Mouse (Mus musculus) midbrain, embryonic 15.5 days (tissue): ENCODE data around the gene Eif4a1. TPM values are rescaled to one million over a fixed set of nuclear protein-coding genes. Genes with fewer than 3 reads are reported as not detected.
A peak's percentile ranks its signal among the peaks of the same experiment; 100 is the strongest.
"Not testable (repeated sequence)": the region's sequence is repeated elsewhere in the genome, so short reads cannot be mapped to it uniquely, and the experiment has no call there.

ENCODE experiments used
- ATAC-seq: fragments of 200-750 bp; cut with Nextera tagmentation; replicated peaks from 2 replicates; pipeline ENCODE4 v1.8.0; 2017; ENCODE audit warnings: moderate TSS enrichment
- H3K27ac ChIP-seq: fragments of 300-500 bp; sonication (generic); 2 replicates; pipeline ENCODE4 v1.5.1; 2015; ENCODE audit warnings: mild to moderate bottlenecking, inconsistent platforms
- H3K27me3 ChIP-seq: fragments of 300-500 bp; sonication (generic); replicated peaks from 2 replicates; pipeline ENCODE4 v1.6.1; 2015; ENCODE audit warnings: inconsistent platforms
- H3K36me3 ChIP-seq: fragments of 300-500 bp; sonication (generic); replicated peaks from 2 replicates; pipeline ENCODE4 v1.6.1; 2015; ENCODE audit warnings: inconsistent platforms
- H3K4me1 ChIP-seq: fragments of 300-500 bp; sonication (generic); 2 replicates; pipeline ENCODE4 v1.6.1; 2015; ENCODE audit warnings: inconsistent platforms
- H3K4me2 ChIP-seq: fragments of 300-500 bp; sonication (generic); 2 replicates; pipeline ENCODE4 v1.6.1; 2015; ENCODE audit warnings: inconsistent platforms, mild to moderate bottlenecking, moderate library complexity
- H3K4me3 ChIP-seq: fragments of 300-500 bp; sonication (generic); 2 replicates; pipeline ENCODE4 v1.5.1; 2015; ENCODE audit warnings: mild to moderate bottlenecking, inconsistent platforms
- H3K9ac ChIP-seq: fragments of 300-500 bp; sonication (generic); 2 replicates; pipeline ENCODE4 v1.6.1; 2015; ENCODE audit warnings: mild to moderate bottlenecking, inconsistent platforms
- H3K9me3 ChIP-seq: fragments of 300-500 bp; sonication (generic); 2 replicates; pipeline ENCODE4 v1.6.1; 2016; ENCODE audit warnings: inconsistent platforms
- WGBS: fragments of 180-500 bp; shearing (Covaris S2); methylation state at CpG from one replicate; pipeline ENCODE4 v1.1.7; 2015; ENCODE audit warnings: mixed read lengths; 5-methylcytosine and 5-hydroxymethylcytosine counted together
- polyA plus RNA-seq: library from polyadenylated mRNA; unstranded; fragments of >200 nt; fragmentation: Nextera tagmentation; extraction: Ambion mirVana; gene quantifications from 2 replicates; pipeline ENCODE4 v1.2.1, GENCODE M21; 2015

Gene Eif4a1
- polyA plus RNA-seq, 1 experiment from 2014 or later = 473 TPM

- 86% methylated on average over 3 of the region's 3 CpGs for WGBS
- H3K9me3 ChIP-seq = no peaks in the 10 kb centered on the region
- no peaks in the 10 kb centered on the region for H3K27me3 ChIP-seq
- no peak overlapping the region for H3K4me3 ChIP-seq
- H3K36me3 ChIP-seq = no peaks in the 10 kb centered on the region
- no peak overlapping the region for H3K27ac ChIP-seq
- H3K4me1 ChIP-seq = no peaks in the 10 kb centered on the region
- no peak for ATAC-seq
- no peak overlapping the region for H3K9ac ChIP-seq
- H3K4me2 ChIP-seq = no peak overlapping the region
These were observed 36.5 kb upstream of the Eif4a1 start for GRCm38 (mm10) chr11:69708614-69709265.

DNA sequence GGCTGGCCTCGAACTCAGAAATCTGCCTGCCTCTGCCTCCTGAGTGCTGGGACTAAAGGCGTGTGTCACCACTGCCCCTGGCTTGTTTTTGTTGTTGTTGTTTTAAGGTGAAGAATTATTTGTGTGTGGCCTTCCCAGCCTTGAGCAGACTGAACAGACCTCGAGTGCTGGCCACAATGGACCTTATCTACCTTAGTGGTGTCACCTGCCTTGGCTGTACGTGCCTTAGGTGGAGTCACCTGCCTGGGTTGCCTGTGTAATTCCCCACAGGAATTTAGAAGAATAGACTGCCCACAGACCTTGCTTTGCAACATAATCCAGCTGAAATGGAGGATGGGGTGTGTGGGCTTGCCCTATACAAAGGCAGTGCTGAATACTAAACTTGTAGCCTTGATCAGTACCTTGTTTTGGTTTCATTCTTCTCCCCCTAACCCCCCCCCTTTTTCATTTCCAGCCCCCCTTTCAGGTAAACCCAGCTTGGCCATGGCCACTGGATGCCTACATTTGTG, 35.7 kb upstream of the Eif4a1 start:
- Histone ChIP-seq H3K4me1 (no peaks in the 10 kb centered on the region), H3K4me2 (no peak overlapping the region), H3K27ac (no peak overlapping the region), H3K36me3 (no peaks in the 10 kb centered on the region), H3K4me3 (no peak overlapping the region), H3K9ac (no peak overlapping the region), H3K9me3 (no peaks in the 10 kb centered on the region), H3K27me3 (no peaks in the 10 kb centered on the region)
- 86% methylated on average over 4 of the region's 4 CpGs for WGBS
- no peak for ATAC-seq

- no peak for ATAC-seq
- Histone ChIP-seq H3K27me3 (no peaks in the 10 kb centered on the region), H3K4me1 (no peaks in the 10 kb centered on the region), H3K27ac (no peak overlapping the region), H3K4me3 (no peak overlapping the region), H3K36me3 (no peaks in the 10 kb centered on the region), H3K9me3 (no peaks in the 10 kb centered on the region), H3K9ac (no peak overlapping the region), H3K4me2 (no peak overlapping the region)
- 89% methylated on average over 4 of the region's 4 CpGs for WGBS
These were observed 35.2 kb upstream of the Eif4a1 start for GRCm38 (mm10) chr11:69707480-69707847.

DNA sequence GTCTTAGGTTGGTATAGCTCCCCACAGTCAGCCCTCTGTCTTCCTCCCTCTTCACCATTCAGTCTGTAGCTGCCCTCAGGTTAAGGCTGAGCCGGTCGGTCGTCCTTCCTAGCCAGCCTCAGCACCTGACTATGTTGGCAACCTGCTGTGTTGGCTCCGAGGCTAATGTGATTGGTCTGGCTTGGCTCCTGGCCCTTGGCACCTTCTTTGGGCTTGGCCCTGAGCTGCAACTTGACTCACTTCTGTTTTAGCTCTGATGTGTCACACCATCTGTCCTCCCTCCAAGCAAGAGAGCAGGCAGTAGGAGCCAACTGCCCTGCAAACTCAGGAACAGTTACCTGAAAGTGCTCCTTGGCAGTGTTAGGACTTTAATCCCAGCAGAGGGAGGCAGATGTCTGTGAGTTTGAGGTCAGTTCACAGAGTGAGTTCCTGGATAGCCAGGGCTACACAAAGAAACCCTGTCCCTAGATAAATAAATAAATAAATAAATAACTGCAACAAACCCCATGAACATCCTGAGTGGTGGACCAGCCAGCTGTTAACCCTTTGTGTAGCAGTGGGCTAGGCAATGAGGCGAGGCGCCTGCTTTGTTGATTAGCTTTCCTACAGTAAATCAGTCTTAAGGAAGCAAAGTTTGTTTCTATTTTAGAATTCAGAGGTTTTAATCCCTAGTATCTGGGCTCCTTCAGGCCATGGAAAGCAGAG, 34.7 kb upstream of the Eif4a1 start:
- no peak overlapping the region for H3K9ac ChIP-seq
- H3K36me3 ChIP-seq = no peaks in the 10 kb centered on the region
- no peaks in the 10 kb centered on the region for H3K4me1 ChIP-seq
- H3K27me3 ChIP-seq = no peaks in the 10 kb centered on the region
- ATAC-seq = no peak
- no peak overlapping the region for H3K4me2 ChIP-seq
- H3K27ac ChIP-seq = no peak overlapping the region
- no peak overlapping the region for H3K4me3 ChIP-seq
- 49% methylated on average over 6 of the region's 6 CpGs for WGBS
- H3K9me3 ChIP-seq = no peaks in the 10 kb centered on the region

DNA sequence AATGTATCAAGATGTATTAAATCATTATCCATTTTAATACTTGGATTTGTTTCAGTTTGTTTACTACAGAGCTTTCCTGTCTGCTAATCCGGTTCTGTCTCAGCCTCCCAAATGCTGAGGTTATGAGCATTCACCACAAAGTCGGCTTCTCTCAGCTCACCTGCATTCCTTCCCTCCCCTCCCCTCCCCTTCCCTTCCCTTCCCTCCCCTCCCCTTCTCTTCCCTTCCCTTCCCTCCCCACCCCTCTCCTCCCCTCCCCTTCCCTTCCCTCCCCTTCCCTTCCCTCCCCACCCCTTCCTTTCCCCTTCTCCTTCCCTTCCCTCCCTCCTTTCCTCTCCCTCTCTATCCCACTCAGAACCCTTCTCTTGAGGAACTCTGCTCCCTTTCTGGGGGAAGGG, 32.4 kb upstream of the Eif4a1 start:
- Histone ChIP-seq H3K27ac (no peak overlapping the region), H3K36me3 (no peaks in the 10 kb centered on the region), H3K4me2 (no peak overlapping the region), H3K9ac (no peak overlapping the region), H3K9me3 (no peaks in the 10 kb centered on the region), H3K27me3 (no peaks in the 10 kb centered on the region), H3K4me3 (no peak overlapping the region), H3K4me1 (no peaks in the 10 kb centered on the region)
- WGBS = 41% methylated on average over 2 of the region's 2 CpGs
- no peak for ATAC-seq

- 74% methylated on average over 8 of the region's 8 CpGs for WGBS
- Histone ChIP-seq H3K9me3 (no peaks in the 10 kb centered on the region), H3K27ac (no peak overlapping the region)
These were observed 31.8 kb upstream of the Eif4a1 start for GRCm38 (mm10) chr11:69703814-69704612.

DNA sequence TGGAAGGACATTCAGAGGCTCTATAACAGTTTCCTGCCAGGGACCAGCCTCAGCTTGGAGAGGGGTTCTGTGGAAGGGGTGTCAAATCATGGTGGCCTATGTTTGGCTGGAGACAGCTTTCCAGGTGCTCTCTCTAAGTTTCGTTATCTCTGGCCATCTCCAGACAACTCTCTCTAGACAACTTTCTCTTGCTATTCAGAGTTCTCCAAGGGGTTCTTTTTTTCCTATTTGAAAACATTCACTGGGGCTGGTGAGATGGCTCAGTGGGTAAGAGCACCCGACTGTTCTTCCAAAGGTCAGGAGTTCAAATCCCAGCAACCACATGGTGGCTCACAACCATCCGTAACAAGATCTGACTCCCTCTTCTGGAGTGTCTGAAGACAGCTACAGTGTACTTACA, 31.2 kb upstream of the Eif4a1 start:
- not testable (repeated sequence) for H3K27me3 ChIP-seq, H3K9ac ChIP-seq, H3K4me1 ChIP-seq, ATAC-seq, H3K9me3 ChIP-seq, H3K4me2 ChIP-seq, H3K36me3 ChIP-seq, H3K4me3 ChIP-seq, H3K27ac ChIP-seq
- WGBS = 76% methylated on average over 3 of the region's 3 CpGs

More at GRCm38 (mm10) chr11:69703814-69704612, 31.8 kb upstream of the Eif4a1 start:
- Histone ChIP-seq H3K9ac (no peak overlapping the region), H3K4me2 (no peak overlapping the region), H3K36me3 (no peaks in the 10 kb centered on the region), H3K27me3 (no peaks in the 10 kb centered on the region), H3K4me1 (no peaks in the 10 kb centered on the region), H3K4me3 (no peak overlapping the region)
- ATAC-seq = no peak

- not testable (repeated sequence) for H3K36me3 ChIP-seq, H3K9me3 ChIP-seq, H3K9ac ChIP-seq, ATAC-seq, H3K4me1 ChIP-seq, H3K27me3 ChIP-seq, H3K4me3 ChIP-seq, H3K27ac ChIP-seq, H3K4me2 ChIP-seq
- 92% methylated on average over 10 of the region's 10 CpGs for whole genome bisulfite sequencing
These were observed 30.7 kb upstream of the Eif4a1 start for GRCm38 (mm10) chr11:69702886-69703285.

- H3K4me2 ChIP-seq = no peak overlapping the region
- no peak for ATAC-seq
- WGBS = 73% methylated on average over 1 of the region's 1 CpGs
- H3K27ac ChIP-seq = no peak overlapping the region
- no peaks in the 10 kb centered on the region for H3K27me3 ChIP-seq
- H3K4me1 ChIP-seq = peaks cover 11% of the 10 kb centered on the region
- H3K36me3 ChIP-seq = no peaks in the 10 kb centered on the region
- H3K9me3 ChIP-seq = no peaks in the 10 kb centered on the region
- H3K9ac ChIP-seq = no peak overlapping the region
- H3K4me3 ChIP-seq = no peak overlapping the region
These were observed 27.4 kb upstream of the Eif4a1 start for GRCm38 (mm10) chr11:69699595-69699994.

DNA sequence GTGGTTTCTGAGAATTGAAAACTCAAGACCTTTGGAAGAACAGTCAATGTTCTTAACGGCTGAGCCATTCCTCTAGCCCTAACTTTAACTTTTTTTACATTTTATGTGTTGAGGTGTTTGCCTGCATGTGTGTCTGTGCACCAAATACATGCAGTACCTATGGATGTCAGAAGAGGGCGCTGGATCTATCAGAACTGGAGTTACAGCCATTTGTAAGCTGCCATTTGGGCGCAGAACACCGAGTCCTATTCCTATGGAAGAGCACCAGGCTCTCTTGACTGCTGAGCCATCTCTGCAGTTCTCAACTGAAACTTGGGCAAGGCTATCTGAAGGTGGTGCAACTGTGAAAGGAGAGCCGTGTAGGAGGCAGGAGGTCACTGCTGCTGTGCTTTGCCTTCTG, 26.4 kb upstream of the Eif4a1 start:
- WGBS = 74% methylated on average over 5 of the region's 5 CpGs
- H3K4me2 ChIP-seq = no peak overlapping the region
- no peak overlapping the region for H3K9ac ChIP-seq

GRCm38 (mm10) chr11:69697396-69697795, 25.2 kb upstream of the Eif4a1 start:
- peaks cover 11% of the 10 kb centered on the region for H3K4me1 ChIP-seq
- no peaks in the 10 kb centered on the region for H3K36me3 ChIP-seq
- 94% methylated on average over 3 of the region's 3 CpGs for WGBS
- no peak overlapping the region for H3K4me3 ChIP-seq
- H3K27me3 ChIP-seq = no peaks in the 10 kb centered on the region
- no peak overlapping the region for H3K27ac ChIP-seq
- no peak overlapping the region for H3K9ac ChIP-seq
- no peaks in the 10 kb centered on the region for H3K9me3 ChIP-seq
- no peak for ATAC-seq
- H3K4me2 ChIP-seq = no peak overlapping the region

More for the DNA sequence above, 26.4 kb upstream of the Eif4a1 start:
- no peak overlapping the region for H3K4me3 ChIP-seq
- H3K4me1 ChIP-seq = peaks cover 11% of the 10 kb centered on the region
- no peaks in the 10 kb centered on the region for H3K9me3 ChIP-seq
- H3K27ac ChIP-seq = no peak overlapping the region
- H3K27me3 ChIP-seq = no peaks in the 10 kb centered on the region
- H3K36me3 ChIP-seq = no peaks in the 10 kb centered on the region
- no peak for ATAC-seq

GRCm38 (mm10) chr11:69695361-69696181, 23.3 kb upstream of the Eif4a1 start, which contains the start of the genes Tnfsf12 and Tnfsfm13:
TSS of gene Tnfsf12 (minus strand) at chr11:69695849.
TSS of gene Tnfsfm13 (minus strand) at chr11:69696098.
- Histone ChIP-seq H3K27me3 (no peaks in the 10 kb centered on the region), H3K4me1 (peaks cover 11% of the 10 kb centered on the region), H3K27ac (no peak within 1 kb of the TSS), H3K9me3 (no peaks in the 10 kb centered on the region), H3K4me3 (peak within 1 kb of the TSS; percentile 41), H3K4me2 (peak within 1 kb of the TSS; percentile 87), H3K36me3 (no peaks in the 10 kb centered on the region), H3K9ac (peak within 1 kb of the TSS; percentile 54)
- under 1% methylated on average over 40 of the region's 41 CpGs for WGBS
- ATAC-seq = no peak
